Mouse (Mus musculus) MEL (cell line): ENCODE results near the gene Smim10l1. TPM values are rescaled to one million over a fixed set of nuclear protein-coding genes. Genes with fewer than 3 reads are reported as not detected.

Experiments
- CHD1 ChIP-seq: IDR thresholded peaks from 2 replicates; pipeline ENCODE4 v1.6.1; 2012; ENCODE audit warnings: low read depth, mild to moderate bottlenecking, inconsistent platforms, low read length, improper control_type of control experiment
- CHD2 ChIP-seq: IDR thresholded peaks from 2 replicates; pipeline ENCODE4 v1.6.1; 2011; ENCODE audit warnings: low read length, improper control_type of control experiment
- CTCF ChIP-seq, 3 experiments: IDR thresholded peaks in 2 of 3; conservative IDR thresholded peaks in 1 of 3; 2 replicates each; pipeline ENCODE4 v1.5.1; 2011 to 2012; ENCODE audit warnings: low read length in 3 of 3, low read depth in 2 of 3, mild to moderate bottlenecking in 2 of 3, improper control_type of control experiment in 1 of 3, inconsistent platforms in 1 of 3, mixed read lengths in 1 of 3, moderate library complexity in 1 of 3; ENCODE audit not compliant: control insufficient read depth in 1 of 3, insufficient read depth in 1 of 3, poor library complexity in 1 of 3, severe bottlenecking in 1 of 3
- ELF1 ChIP-seq: IDR thresholded peaks from 2 replicates; pipeline ENCODE4 v1.6.1; 2014; ENCODE audit warnings: low read depth, mild to moderate bottlenecking, inconsistent platforms, low read length, improper control_type of control experiment, moderate library complexity
- EP300 ChIP-seq, 2 experiments: IDR thresholded peaks; 2 replicates each; pipeline ENCODE4 v1.6.1; 2011; ENCODE audit warnings: improper control_type of control experiment in 2 of 2, low read length in 2 of 2, low read depth in 1 of 2, mild to moderate bottlenecking in 1 of 2
- ETS1 ChIP-seq: IDR thresholded peaks from 2 replicates; pipeline ENCODE4 v1.6.1; 2012; ENCODE audit warnings: low read depth, mild to moderate bottlenecking, inconsistent platforms, low read length, improper control_type of control experiment, moderate library complexity
- GABPA ChIP-seq: IDR thresholded peaks from 2 replicates; pipeline ENCODE4 v1.6.1; 2012; ENCODE audit warnings: low read depth, mild to moderate bottlenecking, inconsistent platforms, low read length, improper control_type of control experiment, moderate library complexity
- GATA1 ChIP-seq: IDR thresholded peaks from 2 replicates; pipeline ENCODE4 v1.6.1; 2011; ENCODE audit warnings: low read depth, low read length, improper control_type of control experiment
- KAT2A ChIP-seq: conservative IDR thresholded peaks from 2 replicates; pipeline ENCODE4 v1.6.1; 2012; ENCODE audit warnings: low read depth, low read length, improper control_type of control experiment, inconsistent platforms
- MAFK ChIP-seq: IDR thresholded peaks from 2 replicates; pipeline ENCODE4 v1.6.1; 2011; ENCODE audit warnings: low read depth, mild to moderate bottlenecking, low read length, improper control_type of control experiment, borderline replicate concordance
- MAZ ChIP-seq: IDR thresholded peaks from 2 replicates; pipeline ENCODE4 v1.6.1; 2012; ENCODE audit warnings: low read depth, mild to moderate bottlenecking, inconsistent platforms, low read length, improper control_type of control experiment
- MEF2A ChIP-seq: IDR thresholded peaks from 2 replicates; pipeline ENCODE4 v1.6.1; 2014; ENCODE audit warnings: low read depth, mild to moderate bottlenecking, inconsistent platforms, low read length, improper control_type of control experiment; ENCODE audit not compliant: poor library complexity, insufficient replicate concordance, severe bottlenecking; ENCODE audit errors: extremely low read depth
- MYC ChIP-seq: IDR thresholded peaks from 2 replicates; pipeline ENCODE4 v1.6.1; 2011; ENCODE audit warnings: low read depth, mild to moderate bottlenecking, low read length, improper control_type of control experiment, moderate library complexity
- POLR2AphosphoS5 ChIP-seq: IDR thresholded peaks from 2 replicates; pipeline ENCODE4 v1.6.1; 2012; ENCODE audit warnings: low read depth, borderline replicate concordance, mild to moderate bottlenecking, inconsistent platforms, low read length, moderate library complexity, mixed read lengths
- RAD21 ChIP-seq: IDR thresholded peaks from 2 replicates; pipeline ENCODE4 v1.6.1; 2011; ENCODE audit warnings: mild to moderate bottlenecking, low read depth, low read length, improper control_type of control experiment
- RCOR1 ChIP-seq: IDR thresholded peaks from 2 replicates; pipeline ENCODE4 v1.6.1; 2012; ENCODE audit warnings: low read depth, mild to moderate bottlenecking, inconsistent platforms, low read length, improper control_type of control experiment
- SIN3A ChIP-seq: IDR thresholded peaks from 2 replicates; pipeline ENCODE4 v1.6.1; 2012; ENCODE audit warnings: low read length, improper control_type of control experiment, inconsistent platforms
- SMC3 ChIP-seq: IDR thresholded peaks from 2 replicates; pipeline ENCODE4 v1.6.1; 2011; ENCODE audit warnings: low read depth, low read length, improper control_type of control experiment
- USF2 ChIP-seq, 2 experiments: IDR thresholded peaks; 2 replicates each; pipeline ENCODE4 v1.6.1; 2011 to 2012; ENCODE audit warnings: improper control_type of control experiment in 2 of 2, low read length in 2 of 2, borderline replicate concordance in 1 of 2, inconsistent platforms in 1 of 2, low read depth in 1 of 2, mild to moderate bottlenecking in 1 of 2; ENCODE audit not compliant: insufficient read depth in 1 of 2
- ZNF384 ChIP-seq: IDR thresholded peaks from 2 replicates; pipeline ENCODE4 v1.6.1; 2012; ENCODE audit warnings: low read depth, mild to moderate bottlenecking, inconsistent platforms, low read length, improper control_type of control experiment
- polyA plus RNA-seq, 2 experiments: library from polyadenylated mRNA; stranded (reverse) in 1 of 2; unstranded in 1 of 2; fragments of >175 nt in 1 of 2; fragments of >200 nt in 1 of 2; gene quantifications; 2 replicates each; pipeline versions ENCODE4 v1.2.1 to v1.2.4; 2012; ENCODE audit warnings: low replicate concordance in 2 of 2, low read depth in 1 of 2; ENCODE audit not compliant: insufficient read length in 2 of 2, insufficient read depth in 1 of 2, missing spikeins in 1 of 2
- total RNA-seq: library from RNA; depleted of rRNA; stranded (reverse); fragments of 300-350 nt; gene quantifications from 2 replicates; pipeline ENCODE4 v1.2.3, GENCODE M21; 2012; rRNA removed

Gene Smim10l1
- total and polyA plus RNA-seq, 3 experiments: 14.3 to 28.0 TPM; not detected in 1

GRCm38 (mm10) chr6:133104922-133105859 lies 482 bp downstream of the Smim10l1 start (continued):
- TF ChIP-seq RCOR1 (no peak), MAZ (no peak; the same call in 1 of the 2 replicates), MYC (no peak), CTCF (IDR thresholded peaks at IDR 0.05 in 2 of 3, conservative IDR thresholded peaks at IDR 0.05 in 1 of 3; ENCODE audit: control insufficient read depth in 1 of 3, insufficient read depth in 1 of 3, low read depth in 2 of 3, low read length in 3 of 3, poor library complexity in 1 of 3, severe bottlenecking in 1 of 3) (no peak), POLR2AphosphoS5 (no peak), ZNF384 (no peak), EP300 (IDR thresholded peaks at IDR 0.05; ENCODE audit: low read depth in 1 of 2, low read length in 2 of 2) (peak in 1 of 2 experiments; percentile 38; a peak in 1 of 4 replicates), ELF1 (no peak), RAD21 (no peak), USF2 (IDR thresholded peaks at IDR 0.05; ENCODE audit: borderline replicate concordance in 1 of 2, insufficient read depth in 1 of 2, low read depth in 1 of 2, low read length in 2 of 2) (no peak), SMC3 (no peak), MAFK (no peak), GATA1 (no peak), KAT2A (no peak; the same call in 1 of the 2 replicates), CHD1 (no peak), GABPA (no peak), CHD2 (peak; percentile 99), ETS1 (no peak), SIN3A (peak; percentile 70; the same call in 1 of the 2 replicates), MEF2A (no peak)
- TF ChIP-seq, all 39 proteins: peak for 10

Other genes with a start within 250 kb of the Smim10l1 start
- not detected in 2 replicates for gene Tas2r116, start 249.5 kb upstream of the Smim10l1 start, total RNA-seq
- gene Tas2r116, start 249.5 kb upstream of the Smim10l1 start, polyA plus RNA-seq: not detected
- gene Tas2r110, start 236.9 kb upstream of the Smim10l1 start, total RNA-seq: not detected in 2 replicates
- gene Tas2r110, start 236.9 kb upstream of the Smim10l1 start, polyA plus RNA-seq: not detected
- not detected in 2 replicates for gene Tas2r113, start 211.9 kb upstream of the Smim10l1 start, total RNA-seq
- not detected for gene Tas2r113, start 211.9 kb upstream of the Smim10l1 start, polyA plus RNA-seq
- gene Tas2r125, start 195.3 kb upstream of the Smim10l1 start, total RNA-seq: not detected in 2 replicates
- gene Tas2r125, start 195.3 kb upstream of the Smim10l1 start, polyA plus RNA-seq: not detected
- not detected in 2 replicates for gene Tas2r129, start 153.8 kb upstream of the Smim10l1 start, total RNA-seq
- not detected for gene Tas2r129, start 153.8 kb upstream of the Smim10l1 start, polyA plus RNA-seq
- gene Tas2r131, start 147.0 kb upstream of the Smim10l1 start, total RNA-seq: not detected in 2 replicates
- gene Tas2r131, start 147.0 kb upstream of the Smim10l1 start, polyA plus RNA-seq: not detected
- gene Tas2r109, start 123.9 kb upstream of the Smim10l1 start, total RNA-seq: not detected in 2 replicates
- gene Tas2r109, start 123.9 kb upstream of the Smim10l1 start, polyA plus RNA-seq: not detected
- not detected in 2 replicates for gene Tas2r103, start 67.8 kb upstream of the Smim10l1 start, total RNA-seq
- gene Tas2r103, start 67.8 kb upstream of the Smim10l1 start, polyA plus RNA-seq: not detected
- not detected in 2 replicates for gene Tas2r140, start 49.1 kb upstream of the Smim10l1 start, total RNA-seq
- gene Tas2r140, start 49.1 kb upstream of the Smim10l1 start, polyA plus RNA-seq: not detected
- not detected in 2 replicates for gene 5530400C23Rik, start 187.3 kb downstream of the Smim10l1 start, total RNA-seq
- not detected for gene 5530400C23Rik, start 187.3 kb downstream of the Smim10l1 start, polyA plus RNA-seq